Mouse (Mus musculus): Measurements from ENCODE around the gene Nub1. TPM values are rescaled to one million over a fixed set of nuclear protein-coding genes. Genes with fewer than 3 reads are reported as not detected.

Nub1 gene
- total RNA-seq (2021) = 10 to 100 TPM; 74.2 to 77.3 TPM
- long read RNA-seq, experiment 1, transcript Nub1-202 (15 exons, 3,546 nt) = minor isoform, 43 of 143 reads
- long read RNA-seq, experiment 1, transcript Nub1-201 (15 exons, 3,269 nt) = major isoform, 60 of 143 reads
- long read RNA-seq, experiment 1, partial matches to known transcripts = 19 of 143 reads
- long read RNA-seq, experiment 1, other reads (novel, unspliced or antisense) = 19 of 143 reads
- long read RNA-seq, experiment 2, transcript Nub1-202 (15 exons, 3,546 nt) = major isoform, 31 of 79 reads
- long read RNA-seq, experiment 2, transcript Nub1-201 (15 exons, 3,269 nt) = minor isoform, 21 of 79 reads
- long read RNA-seq, experiment 2, partial matches to known transcripts = 13 of 79 reads
- long read RNA-seq, experiment 2, other reads (novel, unspliced or antisense) = 11 of 79 reads

DNA sequence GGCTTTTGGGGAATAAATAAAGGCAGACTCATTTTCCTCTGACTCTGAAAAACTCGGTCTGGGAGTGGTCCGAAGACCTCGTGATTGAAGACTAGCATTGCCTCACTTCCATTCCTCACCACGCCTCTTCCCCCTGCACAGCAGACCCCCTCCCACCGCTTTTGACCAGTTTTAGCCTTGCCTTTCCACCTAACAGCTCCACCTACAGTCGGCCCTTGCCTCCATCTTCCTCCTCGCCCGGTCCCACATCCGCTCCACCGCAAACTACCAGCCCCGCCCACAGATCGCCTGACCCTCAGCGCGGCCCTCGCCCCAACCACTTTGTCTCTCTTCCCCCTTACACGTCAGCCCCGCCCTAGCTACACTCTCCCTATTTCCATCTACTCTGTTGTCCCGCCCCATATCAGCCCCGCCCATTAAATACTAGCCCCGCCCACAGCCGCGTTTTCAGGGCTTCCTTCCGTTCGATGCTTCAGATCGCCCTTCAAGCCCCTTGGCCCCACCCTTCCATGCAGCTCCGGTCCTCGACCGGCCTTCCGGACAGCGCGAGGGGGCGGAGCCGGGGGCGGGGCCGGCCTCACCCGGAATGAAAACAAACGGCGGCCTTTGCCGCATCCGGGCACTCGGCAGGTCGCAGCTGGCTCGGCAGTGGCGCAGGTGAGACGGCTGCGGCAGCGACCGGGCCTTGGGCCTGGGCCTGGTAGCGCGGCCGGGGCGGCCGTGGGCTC, at the start of gene Nub1:
TSS of gene Nub1 (plus strand) at position 167 of the 728 bp plus-strand sequence.
- DNase-seq (ENCODE audit: extremely low spot score in 1 of 2, low spot score in 2 of 2) = peak; percentile 95 to 96
- H3K4me3 ChIP-seq = peak within 1 kb of the TSS; percentile 80
- TF ChIP-seq CTCF (IDR thresholded peaks at IDR 0.05) = peak; percentile 29
- H3K27ac ChIP-seq = peak within 1 kb of the TSS; percentile 92
- intact Hi-C loops (cut with DNase I) = loop anchor here (1.0 kb wide), 2 partner anchors 65 to 156 kb away; no protein-coding TSS in a partner anchor

DNA sequence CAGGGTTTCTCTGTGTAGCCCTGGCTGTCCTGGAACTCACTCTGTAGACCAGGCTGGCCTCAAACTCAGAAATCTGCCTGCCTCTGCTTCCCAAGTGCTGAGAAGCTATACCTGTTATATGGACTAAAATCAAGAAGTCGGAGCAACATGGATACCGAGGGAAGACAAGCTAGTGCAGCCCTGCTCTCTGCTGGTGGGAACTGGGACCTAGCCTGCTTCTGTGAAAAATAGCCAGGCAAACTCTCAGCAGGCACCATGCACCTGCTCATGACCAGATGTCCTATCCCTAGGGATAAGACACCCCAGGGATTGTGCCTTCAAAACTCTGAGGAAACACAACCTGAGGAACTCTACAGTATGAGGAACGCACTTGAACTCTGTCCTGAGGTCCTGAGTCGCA, 48.3 kb upstream of the Nub1 start:
- no peak overlapping the region for H3K27ac ChIP-seq
- peak; percentile 27 for TF ChIP-seq CTCF (IDR thresholded peaks at IDR 0.05)
- no peak for DNase-seq (ENCODE audit: extremely low spot score in 1 of 2, low spot score in 2 of 2)
- intact Hi-C loops (cut with DNase I) = no loop called here
- H3K4me3 ChIP-seq = no peak overlapping the region

DNA sequence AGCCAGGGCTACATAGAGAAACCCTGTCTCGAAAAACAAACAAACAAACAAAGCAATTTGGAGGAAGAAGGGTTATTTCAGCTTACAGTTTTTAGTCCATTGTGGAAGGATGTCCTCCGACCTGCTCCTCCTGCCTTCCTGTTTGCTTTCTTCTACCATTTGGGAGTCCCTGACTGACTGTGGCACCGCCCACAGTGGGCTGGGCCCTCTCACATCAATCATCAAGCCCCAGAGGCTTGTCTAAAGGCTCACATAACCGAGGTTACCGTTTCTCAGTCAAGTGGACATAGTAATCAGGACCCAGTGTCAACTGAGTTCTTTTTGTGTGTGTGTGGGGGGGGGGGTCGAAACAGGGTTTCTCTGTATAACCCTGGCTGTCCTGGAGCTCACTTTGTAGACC, 47.2 kb upstream of the Nub1 start:
- Histone ChIP-seq H3K4me3 (no peak overlapping the region), H3K27ac (no peak overlapping the region)
- TF ChIP-seq CTCF (IDR thresholded peaks at IDR 0.05) = no peak
- intact Hi-C loops (cut with DNase I) = no loop called here
- no peak for DNase-seq (ENCODE audit: extremely low spot score in 1 of 2, low spot score in 2 of 2)

DNA sequence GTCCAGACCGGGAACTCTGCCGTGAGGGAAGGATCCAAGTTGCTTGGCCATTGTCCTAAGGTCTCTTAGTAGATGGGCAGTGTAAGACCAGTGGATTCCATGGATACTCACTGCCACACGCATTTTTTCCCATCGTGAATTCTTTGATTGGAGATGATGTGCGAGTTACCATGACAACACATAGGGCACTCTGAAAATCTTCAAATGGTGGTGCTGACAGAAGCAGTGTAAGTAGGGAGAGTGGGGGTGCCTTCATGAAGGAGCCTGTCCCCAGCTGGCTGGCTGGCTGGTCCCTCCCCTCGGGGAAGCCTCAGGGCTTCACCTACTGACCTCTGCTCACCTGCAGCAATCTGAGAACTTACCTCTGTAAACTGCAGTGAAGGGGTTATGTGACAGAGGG, 46.3 kb upstream of the Nub1 start:
- Histone ChIP-seq H3K27ac (no peak overlapping the region), H3K4me3 (no peak overlapping the region)
- no peak for DNase-seq (ENCODE audit: extremely low spot score in 1 of 2, low spot score in 2 of 2)
- no peak for TF ChIP-seq CTCF (IDR thresholded peaks at IDR 0.05)
- intact Hi-C loops (cut with DNase I) = no loop called here

DNA sequence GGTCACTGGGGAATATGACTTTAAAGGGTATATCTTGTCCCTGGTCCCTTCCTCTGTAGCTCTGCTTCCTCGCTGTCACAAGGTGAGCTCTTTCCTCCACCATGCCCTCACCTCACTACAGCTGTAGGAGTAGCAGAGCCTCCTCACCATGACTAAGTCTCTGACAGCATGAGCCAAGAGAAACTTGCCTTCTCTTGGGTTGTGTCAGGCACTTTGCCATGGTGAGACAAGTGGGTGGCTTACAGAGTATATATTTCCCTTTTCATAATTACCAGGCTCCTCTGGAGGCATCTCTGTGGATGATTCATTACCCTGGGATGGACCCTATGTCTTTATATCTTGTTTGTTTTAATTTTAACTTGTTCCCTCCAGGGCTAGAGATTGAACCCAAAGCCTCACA, 39.9 kb upstream of the Nub1 start:
- no peak overlapping the region for H3K27ac ChIP-seq
- DNase-seq (ENCODE audit: extremely low spot score in 1 of 2, low spot score in 2 of 2) = no peak
- no peak overlapping the region for H3K4me3 ChIP-seq
- no peak for TF ChIP-seq CTCF (IDR thresholded peaks at IDR 0.05)
- intact Hi-C loops (cut with DNase I) = no loop called here

DNA sequence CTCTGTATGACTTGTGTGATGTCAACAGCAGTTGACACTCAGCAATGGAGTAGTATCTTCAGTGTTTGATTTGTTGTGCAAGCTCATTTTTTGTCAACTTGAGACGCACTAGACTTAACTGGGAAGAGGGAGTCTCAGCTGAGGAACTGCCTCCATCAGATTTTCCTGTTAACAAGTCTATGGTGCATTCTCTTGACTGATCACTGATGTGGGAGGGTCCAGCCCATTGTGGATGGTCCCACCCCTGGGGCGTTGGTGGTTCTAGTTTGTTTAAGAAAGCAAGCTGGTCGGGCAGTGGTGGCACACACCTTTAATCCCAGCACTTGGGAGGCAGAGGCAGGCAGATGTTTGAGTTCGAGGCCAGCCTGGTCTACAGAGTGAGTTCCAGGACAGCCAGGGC, 36.1 kb upstream of the Nub1 start:
- TF ChIP-seq CTCF (IDR thresholded peaks at IDR 0.05) = no peak
- intact Hi-C loops (cut with DNase I) = no loop called here
- no peak overlapping the region for H3K27ac ChIP-seq
- no peak overlapping the region for H3K4me3 ChIP-seq
- no peak for DNase-seq (ENCODE audit: extremely low spot score in 1 of 2, low spot score in 2 of 2)

DNA sequence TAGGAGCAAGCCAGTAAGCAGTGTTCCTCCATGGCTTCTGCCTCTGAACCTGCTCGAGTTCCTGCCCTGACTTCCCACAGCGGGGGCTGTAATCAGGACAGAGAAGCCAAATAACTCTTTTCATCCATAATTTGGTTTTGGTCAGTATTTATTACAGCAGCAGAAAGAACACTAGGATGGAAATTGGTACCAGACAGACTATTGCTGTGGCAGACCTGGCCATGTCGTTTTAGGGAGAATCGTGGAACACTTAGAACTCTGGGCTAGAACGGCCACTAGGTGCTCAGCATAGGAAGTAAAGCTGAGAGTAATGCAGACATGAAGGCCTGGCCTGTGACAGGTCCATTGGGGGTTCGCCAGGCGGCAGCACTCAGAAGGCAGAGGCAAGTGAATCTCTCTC, 35.6 kb upstream of the Nub1 start:
- DNase-seq (ENCODE audit: extremely low spot score in 1 of 2, low spot score in 2 of 2) = no peak
- intact Hi-C loops (cut with DNase I) = loop anchor here (2.0 to 10.0 kb wide), 3 partner anchors 51 to 165 kb away; no protein-coding TSS in a partner anchor
- H3K4me3 ChIP-seq = no peak overlapping the region
- H3K27ac ChIP-seq = no peak overlapping the region
- no peak for TF ChIP-seq CTCF (IDR thresholded peaks at IDR 0.05)

DNA sequence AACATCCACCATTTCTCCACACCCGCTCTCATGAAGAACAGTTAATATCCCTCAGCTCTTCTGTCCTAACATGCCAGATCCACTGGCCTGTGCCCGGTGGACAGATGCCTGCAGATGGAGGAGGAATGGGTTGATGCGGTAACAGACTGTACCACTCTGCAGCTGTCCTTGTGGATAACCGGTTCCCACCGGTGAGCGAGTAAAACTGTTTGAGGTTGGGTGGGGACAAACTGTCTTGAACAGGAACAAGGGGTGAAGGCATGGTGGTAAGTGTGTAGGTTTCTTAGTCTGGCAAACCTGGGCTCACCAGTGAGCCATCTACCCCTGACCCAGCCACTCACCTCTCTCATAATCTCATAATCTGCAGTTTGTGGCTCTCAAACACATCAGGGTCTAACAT, 34.0 kb upstream of the Nub1 start:
- Histone ChIP-seq H3K27ac (no peak overlapping the region), H3K4me3 (no peak overlapping the region)
- no peak for DNase-seq (ENCODE audit: extremely low spot score in 1 of 2, low spot score in 2 of 2)
- TF ChIP-seq CTCF (IDR thresholded peaks at IDR 0.05) = no peak
- intact Hi-C loops (cut with DNase I) = loop anchor here (2.0 to 10.0 kb wide), 3 partner anchors 53 to 167 kb away; no protein-coding TSS in a partner anchor

DNA sequence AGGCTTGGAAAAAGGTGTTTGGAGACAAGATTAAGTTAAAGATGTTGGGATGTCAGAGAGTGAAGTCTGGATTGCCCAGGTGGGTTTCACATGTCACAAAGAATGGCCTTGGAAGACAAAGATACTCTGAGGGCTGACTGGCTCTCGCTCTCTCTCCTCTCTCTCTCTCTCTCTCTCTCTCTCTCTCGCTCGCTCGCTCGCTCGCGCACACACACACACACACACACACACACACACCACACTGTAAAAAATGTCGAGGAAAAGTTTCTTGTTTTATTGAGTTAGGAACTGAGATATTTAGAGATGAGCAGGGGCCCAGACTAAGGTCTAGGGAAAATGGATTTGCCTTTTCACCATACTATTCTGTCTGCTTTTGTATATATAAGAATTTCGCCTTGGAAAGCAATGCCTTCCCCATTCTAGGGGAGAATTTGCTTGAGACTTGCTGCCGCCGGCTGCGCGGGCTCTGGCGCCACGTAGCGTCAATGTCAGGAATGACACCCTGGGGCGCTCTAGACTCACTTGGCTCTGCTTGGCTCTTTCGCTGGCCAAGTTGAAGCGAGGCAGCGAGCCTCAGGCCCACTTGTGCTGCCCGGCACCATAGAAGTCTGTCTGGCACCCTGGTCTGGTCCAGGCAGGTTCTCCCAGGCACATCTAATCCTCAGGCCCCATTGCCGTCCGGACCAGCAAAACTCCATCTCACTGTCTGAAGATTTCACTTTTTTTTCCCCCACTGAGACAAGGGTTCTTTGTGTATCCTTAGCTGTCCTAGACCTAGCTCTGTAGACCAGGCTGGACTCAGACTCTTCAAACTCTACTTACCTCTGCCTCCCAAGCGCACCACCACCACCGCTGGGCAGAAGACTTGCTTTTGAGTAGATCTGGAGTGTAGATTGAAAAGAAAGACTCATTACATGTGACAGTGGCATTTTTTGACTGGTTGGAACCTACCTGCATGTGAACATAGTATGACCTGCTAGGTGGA, 33.3 kb upstream of the Nub1 start:
- intact Hi-C loops (cut with DNase I) = loop anchor here (2.0 to 10.0 kb wide), 5 partner anchors 47 to 167 kb away; no protein-coding TSS in a partner anchor
- no peak overlapping the region for H3K4me3 ChIP-seq
- peak; percentile 88 to 94 for DNase-seq (ENCODE audit: extremely low spot score in 1 of 2, low spot score in 2 of 2)
- H3K27ac ChIP-seq = no peak overlapping the region
- peak; percentile 100 for TF ChIP-seq CTCF (IDR thresholded peaks at IDR 0.05)

DNA sequence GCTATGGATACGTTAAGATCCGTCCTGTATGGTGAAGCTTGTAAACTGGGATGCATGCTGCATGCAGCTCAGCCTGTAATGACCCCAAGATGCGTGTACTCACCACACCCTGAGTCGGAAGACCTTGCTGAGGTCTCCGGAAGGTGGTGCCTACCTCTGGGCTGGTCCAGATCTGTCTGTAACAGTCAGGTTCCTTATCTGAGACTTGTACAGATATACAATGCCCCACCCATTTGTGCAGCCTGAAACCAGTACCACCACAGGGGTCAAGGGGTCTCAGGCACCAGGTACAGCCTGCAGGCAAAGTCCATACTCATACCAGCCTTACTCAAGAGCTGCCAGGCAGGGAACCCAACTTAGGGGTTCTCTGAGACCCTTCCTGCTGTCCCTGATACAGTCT, 32.6 kb upstream of the Nub1 start:
- no peak overlapping the region for H3K27ac ChIP-seq
- TF ChIP-seq CTCF (IDR thresholded peaks at IDR 0.05) = no peak
- no peak for DNase-seq (ENCODE audit: extremely low spot score in 1 of 2, low spot score in 2 of 2)
- intact Hi-C loops (cut with DNase I) = loop anchor here (2.0 to 10.0 kb wide), 4 partner anchors 48 to 168 kb away; no protein-coding TSS in a partner anchor
- no peak overlapping the region for H3K4me3 ChIP-seq

DNA sequence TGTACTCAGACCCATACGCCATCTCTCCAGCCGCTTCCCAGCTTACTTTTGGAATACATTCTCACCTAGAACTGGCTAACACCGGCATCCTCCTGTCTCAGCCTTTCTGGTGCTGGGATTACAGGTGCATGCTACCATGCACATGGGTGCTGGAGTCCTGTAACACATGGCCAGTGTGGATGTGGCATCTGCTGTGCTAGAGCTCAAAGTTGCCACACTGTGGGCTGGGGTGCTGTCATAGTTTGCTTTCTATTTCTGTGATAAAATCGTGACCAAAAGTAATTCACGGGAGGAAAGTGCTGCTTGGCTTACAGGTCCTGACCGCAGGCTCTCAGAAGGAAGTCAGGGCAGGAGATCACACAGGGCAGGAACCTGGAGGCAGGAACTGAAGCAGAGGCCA, 30.8 kb upstream of the Nub1 start:
- intact Hi-C loops (cut with DNase I) = loop anchor here (5.0 to 10.0 kb wide), 2 partner anchors 122 to 170 kb away; no protein-coding TSS in a partner anchor
- no peak for DNase-seq (ENCODE audit: extremely low spot score in 1 of 2, low spot score in 2 of 2)
- H3K4me3 ChIP-seq = no peak overlapping the region
- no peak overlapping the region for H3K27ac ChIP-seq
- no peak for TF ChIP-seq CTCF (IDR thresholded peaks at IDR 0.05)

All from left cerebral cortex, adult 2 months (tissue).